Mouse (Mus musculus) telencephalon, adult 2 months (tissue): Measurements from ENCODE around the gene Cgn.

Experiments used
- DNase-seq: peaks from one replicate; pipeline ENCODE4 v3.0.0-alpha.2; 2011; ENCODE audit warnings: low read depth, low spot score

Gene Cgn

GRCm38 (mm10) chr3:94786367-94786835, at the start of gene Cgn:
Cgn (minus strand) TSS chr3:94786492.
- DNase-seq: peak; percentile 85

- no peak for DNase-seq
These were observed 49.1 kb upstream of the Cgn start for GRCm38 (mm10) chr3:94835396-94835795.

GRCm38 (mm10) chr3:94833358-94833757, 47.1 kb upstream of the Cgn start:
- DNase-seq: no peak

GRCm38 (mm10) chr3:94832701-94833100, 46.4 kb upstream of the Cgn start:
- DNase-seq: no peak

GRCm38 (mm10) chr3:94832100-94832499, 45.8 kb upstream of the Cgn start:
- DNase-seq: no peak

- DNase-seq: no peak
These were observed 37.8 kb upstream of the Cgn start for GRCm38 (mm10) chr3:94824110-94824509.

- DNase-seq: no peak
These were observed 35.8 kb upstream of the Cgn start for GRCm38 (mm10) chr3:94822082-94822481.

- peak; percentile 21 for DNase-seq
These were observed 34.8 kb upstream of the Cgn start for GRCm38 (mm10) chr3:94821008-94821638.

- DNase-seq: no peak
These were observed 33.4 kb upstream of the Cgn start for GRCm38 (mm10) chr3:94819452-94820425.

- no peak for DNase-seq
These were observed 31.4 kb upstream of the Cgn start for GRCm38 (mm10) chr3:94817731-94818130.

- DNase-seq: no peak
These were observed 29.3 kb upstream of the Cgn start for GRCm38 (mm10) chr3:94815603-94816002.

- DNase-seq: no peak
These were observed 28.4 kb upstream of the Cgn start for GRCm38 (mm10) chr3:94814663-94815062.

- DNase-seq: no peak
These were observed 27.8 kb upstream of the Cgn start for GRCm38 (mm10) chr3:94814063-94814462.

GRCm38 (mm10) chr3:94813651-94814050, 27.4 kb upstream of the Cgn start:
- DNase-seq: no peak

GRCm38 (mm10) chr3:94811628-94812027, 25.3 kb upstream of the Cgn start:
- DNase-seq: no peak

GRCm38 (mm10) chr3:94808296-94808695, 22.0 kb upstream of the Cgn start:
- no peak for DNase-seq

GRCm38 (mm10) chr3:94804976-94805375, 18.7 kb upstream of the Cgn start:
- no peak for DNase-seq

- no peak for DNase-seq
These were observed 17.9 kb upstream of the Cgn start for GRCm38 (mm10) chr3:94804146-94804545.

- no peak for DNase-seq
These were observed 9.9 kb upstream of the Cgn start for GRCm38 (mm10) chr3:94796181-94796580.

GRCm38 (mm10) chr3:94795596-94796140, 9.4 kb upstream of the Cgn start:
- no peak for DNase-seq

- DNase-seq: no peak
These were observed 8.1 kb upstream of the Cgn start for GRCm38 (mm10) chr3:94794359-94794758.

GRCm38 (mm10) chr3:94793672-94794071, 7.4 kb upstream of the Cgn start:
- no peak for DNase-seq
